Mouse (Mus musculus): ENCODE measurements around the gene Calhm6. TPM values are rescaled to one million over a fixed set of nuclear protein-coding genes. Genes with fewer than 3 reads are reported as not detected.

Calhm6 gene
- total and polyA plus RNA-seq, 3 experiments, result 0.17 to 0.58 (median 0.29) TPM

DNA sequence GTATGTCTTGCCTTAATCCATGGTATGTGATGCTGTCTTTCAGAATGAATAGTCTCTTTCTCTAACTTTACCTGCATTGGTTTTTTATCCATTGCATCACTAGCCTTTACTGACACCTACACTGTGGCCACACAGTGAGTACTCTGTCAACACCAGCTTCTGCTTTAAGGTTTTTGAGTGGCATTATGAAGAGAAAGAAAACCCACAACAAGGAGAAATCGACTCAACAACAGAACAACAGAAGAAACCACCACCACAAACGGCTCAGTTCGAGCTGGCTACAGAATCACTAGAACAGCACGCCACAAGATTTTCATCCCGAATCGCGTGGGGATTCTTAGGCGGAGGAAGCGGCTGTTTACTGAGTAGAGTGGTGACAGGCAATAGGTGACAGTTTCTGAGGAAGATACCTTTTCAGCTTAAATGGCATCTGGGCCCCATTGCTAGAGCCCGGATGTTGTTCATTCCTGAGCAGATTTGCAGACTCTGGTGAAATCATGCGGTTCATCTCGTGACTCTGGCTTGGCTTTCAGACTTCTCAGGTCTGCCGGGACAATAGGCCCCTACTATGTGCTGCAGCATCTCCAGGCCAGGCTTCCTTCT is 16.8 kb downstream of the Calhm6 start:
- Histone ChIP-seq H3K9me3 (replicated peaks; ENCODE audit: low read length) (no peaks in the 10 kb centered on the region), H3K4me3 (replicated peaks in 1 of 3; ENCODE audit: low read depth in 2 of 3, low read length in 2 of 3, poor library complexity in 1 of 3) (no peak overlapping the region), H3K27me3 (replicated peaks) (no peaks in the 10 kb centered on the region), H3K79me2 (replicated peaks; ENCODE audit: control insufficient read depth, extremely low read depth, insufficient read depth, poor library complexity, severe bottlenecking) (no peaks in the 10 kb centered on the region), H3K9ac (ENCODE audit: insufficient read depth, low read depth) (no peak overlapping the region), H3K27ac (ENCODE audit: insufficient read depth, low read depth) (no peak overlapping the region), H3K4me1 (ENCODE audit: control insufficient read depth in 1 of 2, insufficient read depth in 2 of 2) (peaks cover 0 to 4% of the 10 kb centered on the region in 2 experiments; a peak in 1 of 4 replicates), H3K4me2 (ENCODE audit: insufficient read depth, low read depth, poor library complexity, severe bottlenecking) (peak overlapping the region; percentile 12), H3K36me3 (replicated peaks in 1 of 2; ENCODE audit: control insufficient read depth in 1 of 2, insufficient read depth in 1 of 2, low read length in 1 of 2) (no peaks in the 10 kb centered on the region)
- no peak for DNase-seq (ENCODE audit: extremely low read depth)
- in situ Hi-C loops (cut with MboI; ENCODE audit: low pct_ligation_motif_present, low pct_unique_long_range_greater_than_20kb, low sequenced_read_pairs), result no loop called here
- dilution Hi-C loops (cut with MboI; ENCODE audit: extremely low pct_ligation_motif_present, extremely low pct_unique_long_range_greater_than_20kb, low sequenced_read_pairs), result no loop called here
- TF ChIP-seq IRF4 (IDR thresholded peaks at IDR 0.05; ENCODE audit: low read depth, low read length) (no peak), UBTF (IDR thresholded peaks at IDR 0.05; ENCODE audit: low read depth, low read length) (no peak), ZKSCAN1 (IDR thresholded peaks at IDR 0.05; ENCODE audit: borderline replicate concordance, low read depth, low read length) (peak; percentile 45; the same call in 1 of the 2 replicates), CHD2 (IDR thresholded peaks at IDR 0.05; ENCODE audit: low read length) (no peak), USF1 (IDR thresholded peaks at IDR 0.05; ENCODE audit: low read depth, low read length) (no peak), KAT2A (IDR thresholded peaks at IDR 0.05; ENCODE audit: insufficient replicate concordance, low read length) (no peak), BHLHE40 (IDR thresholded peaks at IDR 0.05; ENCODE audit: low read depth, low read length) (peak; percentile 36; the same call in 1 of the 2 replicates), SIN3A (IDR thresholded peaks at IDR 0.05; ENCODE audit: low read length) (no peak), MYC (IDR thresholded peaks at IDR 0.05; ENCODE audit: low read depth, low read length) (no peak), TBP (conservative IDR thresholded peaks at IDR 0.05; ENCODE audit: low read depth, low read length) (no peak), MEF2A (IDR thresholded peaks at IDR 0.05; ENCODE audit: borderline replicate concordance, low read depth, low read length) (no peak), SMC3 (IDR thresholded peaks at IDR 0.05; ENCODE audit: low read depth, low read length) (no peak), EP300 (IDR thresholded peaks at IDR 0.05; ENCODE audit: low read length) (no peak), RCOR1 (conservative IDR thresholded peaks at IDR 0.05; ENCODE audit: low read depth, low read length) (no peak), NELFE (IDR thresholded peaks at IDR 0.05; ENCODE audit: low read depth, low read length) (no peak)

DNA sequence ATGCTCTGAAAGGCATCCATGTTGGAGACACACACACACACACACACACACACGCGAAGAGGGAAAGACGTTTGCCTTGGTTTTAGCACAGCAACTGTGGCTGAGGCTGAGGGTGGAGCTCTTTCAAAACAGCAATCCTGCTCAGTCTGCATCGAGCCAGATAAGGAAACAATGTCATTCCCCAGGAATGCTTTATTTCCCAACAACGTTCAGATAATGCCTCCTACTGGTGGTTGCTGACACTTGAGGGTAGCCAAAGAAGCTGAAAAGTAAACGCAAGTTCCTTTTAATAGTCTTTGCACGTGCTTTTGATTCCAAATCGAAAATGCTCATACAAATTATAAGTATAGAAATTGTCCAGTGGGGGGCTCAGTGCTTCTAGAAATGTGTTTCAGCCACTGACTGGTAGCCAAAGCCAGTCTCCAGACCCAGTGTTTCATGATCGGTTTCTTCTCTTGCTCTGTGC is 31.3 kb downstream of the Calhm6 start, which contains the start of gene Calhm5:
TSS of gene Calhm5 (minus strand) at position 102 of the 466 bp plus-strand sequence.
- Histone ChIP-seq H3K36me3 (replicated peaks in 1 of 2; ENCODE audit: control insufficient read depth in 1 of 2, insufficient read depth in 1 of 2, low read length in 1 of 2) (no peaks in the 10 kb centered on the region), H3K9me3 (replicated peaks; ENCODE audit: low read length) (no peaks in the 10 kb centered on the region), H3K27ac (ENCODE audit: insufficient read depth, low read depth) (no peak within 1 kb of the TSS), H3K4me2 (ENCODE audit: insufficient read depth, low read depth, poor library complexity, severe bottlenecking) (peak within 1 kb of the TSS; percentile 97), H3K4me3 (replicated peaks in 1 of 3; ENCODE audit: low read depth in 2 of 3, low read length in 2 of 3, poor library complexity in 1 of 3) (peak within 1 kb of the TSS in 2 of 3 experiments; percentile 9 to 38), H3K79me2 (replicated peaks; ENCODE audit: control insufficient read depth, extremely low read depth, insufficient read depth, poor library complexity, severe bottlenecking) (no peaks in the 10 kb centered on the region), H3K27me3 (replicated peaks) (peaks cover 17% of the 10 kb centered on the region), H3K4me1 (ENCODE audit: control insufficient read depth in 1 of 2, insufficient read depth in 2 of 2) (peaks cover 4 to 31% of the 10 kb centered on the region in 2 experiments; a peak in 3 of 4 replicates), H3K9ac (ENCODE audit: insufficient read depth, low read depth) (no peak within 1 kb of the TSS)
- in situ Hi-C loops (cut with MboI; ENCODE audit: low pct_ligation_motif_present, low pct_unique_long_range_greater_than_20kb, low sequenced_read_pairs), result no loop called here
- TF ChIP-seq MEF2A (IDR thresholded peaks at IDR 0.05; ENCODE audit: borderline replicate concordance, low read depth, low read length), result no peak
- TF ChIP-seq SMC3 (IDR thresholded peaks at IDR 0.05; ENCODE audit: low read depth, low read length), result peak; percentile 13; the same call in 1 of the 2 replicates
- TF ChIP-seq BHLHE40 (IDR thresholded peaks at IDR 0.05; ENCODE audit: low read depth, low read length), result peak; percentile 77
- no peak for TF ChIP-seq RCOR1 (conservative IDR thresholded peaks at IDR 0.05; ENCODE audit: low read depth, low read length)
- no peak for TF ChIP-seq IRF4 (IDR thresholded peaks at IDR 0.05; ENCODE audit: low read depth, low read length)
- TF ChIP-seq PAX5 (IDR thresholded peaks at IDR 0.05; ENCODE audit: low read length), result no peak
- 0 out of 2 replicates have a peak, but pooled peaks have one; percentile 33 for TF ChIP-seq MAX (IDR thresholded peaks at IDR 0.05; ENCODE audit: low read length)
- peak in 1 of 2 experiments; percentile 61; a peak in 2 of 4 replicates for TF ChIP-seq CTCF (conservative IDR thresholded peaks at IDR 0.05 in 1 of 2, IDR thresholded peaks at IDR 0.05 in 1 of 2; ENCODE audit: low read depth in 2 of 2, low read length in 2 of 2)
- TF ChIP-seq RAD21 (IDR thresholded peaks at IDR 0.05; ENCODE audit: low read depth, low read length), result peak; percentile 54
- no peak for TF ChIP-seq MAZ (IDR thresholded peaks at IDR 0.05; ENCODE audit: low read depth, low read length)
- DNase-seq (ENCODE audit: extremely low read depth), result no peak
- dilution Hi-C loops (cut with MboI; ENCODE audit: extremely low pct_ligation_motif_present, extremely low pct_unique_long_range_greater_than_20kb, low sequenced_read_pairs), result no loop called here
